Mouse (Mus musculus): ENCODE results near the gene Zfp987. TPM values are rescaled to one million over a fixed set of nuclear protein-coding genes. Genes with fewer than 3 reads are reported as not detected.
A peak's percentile ranks its signal among the peaks of the same experiment; 100 is the strongest.
"Not testable (repeated sequence)": the region's sequence is repeated elsewhere in the genome, so short reads cannot be mapped to it uniquely, and the experiment has no call there.

Zfp987 gene
- total RNA-seq (2021), result 0.19 TPM in 1 of 2 replicates, not detected in the other
- long read RNA-seq, experiment 1, result 0 reads
- long read RNA-seq, experiment 2, result 0 reads

- not testable (repeated sequence) for DNase-seq
Observed at GRCm38 (mm10) chr4:146096998-146097397, at the start of gene Zfp987. Gene Zfp987 (plus strand): TSS chr4:146097298.

- not testable (repeated sequence) for DNase-seq
Observed at GRCm38 (mm10) chr4:146052536-146052935, 44.6 kb upstream of the Zfp987 start.

- DNase-seq, result not testable (repeated sequence)
Observed at GRCm38 (mm10) chr4:146053445-146053844, 43.7 kb upstream of the Zfp987 start.

GRCm38 (mm10) chr4:146055335-146055734, 41.8 kb upstream of the Zfp987 start:
- DNase-seq, result no peak

GRCm38 (mm10) chr4:146058646-146059045, 38.5 kb upstream of the Zfp987 start:
- not testable (repeated sequence) for DNase-seq

- not testable (repeated sequence) for DNase-seq
Observed at GRCm38 (mm10) chr4:146059078-146059477, 38.0 kb upstream of the Zfp987 start.

- DNase-seq, result not testable (repeated sequence)
Observed at GRCm38 (mm10) chr4:146059974-146060693, 37.0 kb upstream of the Zfp987 start.

- not testable (repeated sequence) for DNase-seq
Observed at GRCm38 (mm10) chr4:146061082-146061481, 36.0 kb upstream of the Zfp987 start.

GRCm38 (mm10) chr4:146062021-146062420, 35.1 kb upstream of the Zfp987 start:
- DNase-seq, result not testable (repeated sequence)

- DNase-seq, result not testable (repeated sequence)
Observed at GRCm38 (mm10) chr4:146063001-146063400, 34.1 kb upstream of the Zfp987 start.

- DNase-seq, result not testable (repeated sequence)
Observed at GRCm38 (mm10) chr4:146063621-146064020, 33.5 kb upstream of the Zfp987 start.

GRCm38 (mm10) chr4:146064807-146065206, 32.3 kb upstream of the Zfp987 start:
- DNase-seq, result not testable (repeated sequence)

GRCm38 (mm10) chr4:146066932-146067580, 30.0 kb upstream of the Zfp987 start:
- not testable (repeated sequence) for DNase-seq

- not testable (repeated sequence) for DNase-seq
Observed at GRCm38 (mm10) chr4:146067594-146067993, 29.5 kb upstream of the Zfp987 start.

GRCm38 (mm10) chr4:146073264-146073663, 23.8 kb upstream of the Zfp987 start:
- not testable (repeated sequence) for DNase-seq

GRCm38 (mm10) chr4:146101448-146101847, 4.3 kb downstream of the Zfp987 start:
- not testable (repeated sequence) for DNase-seq

GRCm38 (mm10) chr4:146156524-146156923, 59.4 kb downstream of the Zfp987 start, which contains the start of gene Zfp600:
Gene Zfp600 (plus strand): TSS chr4:146156824.
- not testable (repeated sequence) for DNase-seq

- DNase-seq, result not testable (repeated sequence)
Observed at GRCm38 (mm10) chr4:146162893-146163292, 65.8 kb downstream of the Zfp987 start.

- DNase-seq, result not testable (repeated sequence)
Observed at GRCm38 (mm10) chr4:146167202-146167832, 70.2 kb downstream of the Zfp987 start.

GRCm38 (mm10) chr4:146167879-146168532, 70.9 kb downstream of the Zfp987 start:
- DNase-seq, result peak; percentile 3

- DNase-seq, result not testable (repeated sequence)
Observed at GRCm38 (mm10) chr4:146168730-146169215, 71.7 kb downstream of the Zfp987 start.

All from adrenal gland, postnatal 14 days (tissue).